Mouse (Mus musculus) B cell, adult 2 months (primary cell): Measurements from ENCODE around the gene Mgat5.
A peak's percentile ranks its signal among the peaks of the same experiment; 100 is the strongest.

Experiments used
- DNase-seq, 2 experiments: peaks; one replicate each; pipeline ENCODE4 v3.0.0; 2022

Gene Mgat5

DNA sequence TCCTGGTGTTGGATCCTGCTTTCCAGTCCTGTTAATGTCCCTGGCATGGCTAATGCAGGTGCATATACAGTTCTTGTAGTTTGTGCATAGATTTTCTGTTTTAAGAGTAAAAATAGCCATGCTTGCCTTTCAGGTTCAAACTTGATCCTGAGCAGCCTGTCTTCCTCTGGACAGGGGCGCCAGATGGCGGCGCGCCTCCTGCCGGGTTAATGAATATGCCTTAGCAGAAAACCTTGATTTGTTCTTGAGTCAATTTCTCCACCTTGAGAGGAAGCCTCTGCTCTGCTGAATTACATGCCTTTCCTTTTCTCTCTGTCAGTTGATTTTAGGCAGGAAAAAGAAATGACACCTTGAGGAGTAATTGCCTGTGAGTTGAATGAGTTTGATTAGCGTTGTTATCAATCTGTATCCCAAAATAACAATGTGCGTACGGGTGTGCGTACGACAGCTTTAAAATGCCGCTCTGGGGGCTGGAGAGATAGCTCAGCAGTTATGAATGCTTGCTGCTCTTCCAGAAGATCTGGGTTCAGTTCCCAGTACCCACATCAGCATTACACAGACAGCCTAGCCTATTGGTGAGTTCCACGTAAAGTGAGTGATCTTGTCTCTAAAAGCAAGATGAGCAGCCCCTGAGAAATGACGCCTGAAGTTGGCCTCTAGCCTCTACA is 57.5 kb downstream of the Mgat5 start:
- no peak for DNase-seq

DNA sequence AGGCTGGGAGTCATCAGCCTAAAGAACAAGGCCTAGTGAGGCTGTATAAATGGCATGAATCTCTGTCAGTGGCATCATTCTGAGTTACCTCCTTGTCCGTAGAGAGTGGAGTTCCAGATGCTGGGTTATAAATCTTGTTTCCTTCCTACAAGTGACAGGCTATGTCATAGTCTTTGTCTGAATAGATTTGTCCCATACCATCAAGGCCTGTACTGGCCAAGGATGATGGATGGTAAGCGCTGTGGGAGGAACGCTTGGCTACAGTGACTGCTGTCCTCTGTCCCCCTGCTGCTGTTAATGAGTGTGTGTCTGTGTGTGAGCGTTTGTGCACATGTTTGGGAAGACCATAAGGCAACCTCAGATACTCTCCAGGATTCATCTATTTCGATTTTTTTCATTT is 63.2 kb downstream of the Mgat5 start:
- DNase-seq = no peak

DNA sequence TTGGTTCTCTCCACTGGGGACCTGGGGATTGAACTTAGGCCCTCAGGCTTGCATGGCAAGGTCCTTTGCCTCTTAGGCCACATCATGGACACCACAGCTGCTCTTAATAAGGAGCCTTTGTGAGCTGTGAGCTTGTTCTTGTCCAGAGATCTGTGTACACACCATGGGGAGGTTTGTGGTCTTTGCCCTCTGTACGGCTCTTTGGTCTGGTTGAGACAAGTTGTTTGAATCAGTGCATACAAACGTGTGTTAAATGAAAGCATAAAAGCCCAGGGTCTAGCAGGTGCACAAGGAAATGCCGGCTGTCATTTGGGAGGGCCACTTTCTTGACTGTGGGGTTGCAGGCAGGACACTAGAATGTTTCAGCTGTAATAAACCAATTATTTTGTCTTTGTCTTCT is 64.5 kb downstream of the Mgat5 start:
- no peak for DNase-seq

DNA sequence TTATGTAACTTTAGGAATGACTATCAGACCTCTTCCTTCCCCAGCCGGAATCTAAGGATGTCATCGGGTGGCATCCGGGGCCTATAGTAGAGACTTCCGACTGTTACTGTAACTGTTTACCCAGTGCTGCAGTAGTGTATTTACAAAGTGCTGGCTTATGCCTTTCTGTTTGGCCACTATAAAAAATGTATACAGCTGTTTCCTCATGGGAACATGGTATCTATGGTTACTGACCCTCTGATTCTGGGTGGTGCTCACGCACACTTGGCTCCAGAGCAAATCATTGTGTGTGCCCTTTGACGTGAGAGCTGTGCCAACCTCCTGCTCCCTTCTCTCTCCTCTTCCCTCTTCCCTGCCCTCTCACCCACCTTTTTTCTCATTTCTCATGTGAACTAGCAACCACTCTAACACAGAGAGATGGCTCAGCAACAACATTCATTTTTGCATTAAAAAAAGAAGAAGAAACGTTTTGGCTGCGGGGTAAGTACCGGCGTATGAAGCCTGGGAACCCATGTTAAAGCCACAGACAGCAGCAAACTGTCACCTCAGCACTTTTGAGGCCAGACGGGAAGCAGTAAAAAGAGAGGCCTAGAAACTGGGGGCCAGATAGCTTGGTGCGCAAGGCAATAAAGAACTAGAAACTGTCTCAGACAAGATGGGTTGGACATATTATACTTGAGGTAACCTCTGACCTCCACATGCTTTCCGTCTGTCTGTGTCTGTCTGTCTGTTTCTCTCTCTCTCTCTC is 65.6 kb downstream of the Mgat5 start:
- DNase-seq = no peak

DNA sequence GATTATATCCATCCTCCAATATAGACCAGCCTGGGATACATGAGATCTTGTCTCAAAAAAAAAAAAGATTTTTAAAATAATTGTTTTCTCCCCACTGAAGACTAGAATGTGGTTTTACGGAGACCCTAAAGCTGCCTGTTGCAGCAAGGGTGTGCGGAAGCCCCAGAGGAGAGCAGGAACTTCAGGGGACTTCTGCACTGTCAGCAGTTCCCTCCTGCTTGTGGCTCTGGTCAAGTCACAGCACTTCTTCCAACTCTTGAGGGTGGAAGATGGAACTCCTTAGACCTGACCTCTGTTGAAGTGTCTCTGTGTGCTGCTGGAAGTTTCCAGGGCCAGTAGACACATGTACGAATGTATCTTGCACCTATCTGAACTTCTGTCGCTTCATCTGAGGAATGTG is 66.3 kb downstream of the Mgat5 start:
- DNase-seq = no peak

DNA sequence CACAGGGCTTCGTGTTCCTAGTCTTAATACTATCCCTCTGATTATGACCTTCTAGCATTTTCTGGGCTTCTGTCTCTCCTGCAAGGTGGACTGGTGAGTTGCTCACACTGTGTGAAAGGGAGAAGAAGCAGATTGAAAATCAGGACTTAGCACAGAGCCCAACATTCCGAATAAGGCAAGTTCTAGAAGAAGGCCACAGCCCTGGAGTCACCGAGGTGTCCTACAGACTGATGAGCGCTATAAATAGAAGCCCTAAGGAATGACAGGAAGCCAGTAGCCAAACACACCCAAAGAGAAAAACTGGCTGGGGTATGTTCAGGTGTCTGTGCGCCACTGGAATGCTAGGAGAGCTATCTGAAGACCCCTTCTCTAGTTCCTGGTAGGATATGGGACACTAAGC is 68.5 kb downstream of the Mgat5 start:
- DNase-seq = no peak

DNA sequence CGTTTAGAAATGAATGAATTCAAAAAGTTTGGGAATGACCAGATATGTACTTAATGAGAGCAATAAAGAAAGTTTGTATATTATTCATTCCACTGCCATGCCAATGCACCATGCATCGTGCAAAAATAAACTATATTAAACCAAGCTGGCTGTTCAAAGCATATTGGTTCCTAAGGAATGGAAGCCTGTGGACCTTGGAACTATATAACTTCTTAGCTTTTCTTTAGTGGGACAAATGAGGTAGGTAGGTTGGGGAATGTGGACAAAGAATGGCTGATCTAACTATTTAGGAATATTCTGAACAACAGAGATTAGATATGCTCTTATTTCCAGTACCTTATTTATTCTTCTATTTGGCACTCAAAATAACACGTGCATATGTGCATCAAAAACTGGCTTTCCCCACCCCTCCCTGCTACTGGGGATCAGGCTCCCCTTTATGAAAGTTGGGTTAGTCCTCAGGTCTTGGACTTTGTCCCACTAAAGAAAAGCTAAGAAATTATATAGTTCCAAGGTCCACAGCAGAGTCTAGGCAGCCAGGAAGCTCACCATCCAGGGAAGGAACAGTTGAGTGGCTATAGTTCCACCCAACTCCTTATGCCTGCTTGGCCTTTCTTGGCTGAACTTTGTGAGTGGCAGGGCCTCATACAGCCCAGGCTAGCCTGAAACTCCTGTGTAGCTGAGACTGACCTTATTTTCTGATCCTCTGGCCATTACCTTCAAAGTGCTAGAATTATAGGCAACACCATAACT is 70.9 kb downstream of the Mgat5 start:
- no peak for DNase-seq

DNA sequence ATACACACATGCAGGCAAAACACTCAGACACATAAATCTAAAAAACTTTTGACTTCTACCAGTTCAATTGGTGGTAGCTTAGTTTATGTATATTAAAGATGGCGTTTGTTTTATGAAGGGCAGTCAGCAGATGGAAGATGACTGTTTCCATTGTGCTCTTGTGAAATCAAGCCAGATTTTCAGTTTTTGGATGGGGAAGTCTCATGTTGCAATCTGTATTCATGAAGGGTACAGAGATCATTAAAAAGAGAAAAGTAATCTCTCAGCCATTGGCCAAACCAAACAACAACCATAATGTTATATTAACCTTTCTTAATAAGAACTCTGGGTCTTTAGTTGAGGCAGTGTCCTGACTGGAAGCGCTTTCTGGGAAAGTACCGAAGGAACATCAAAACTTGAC is 73.3 kb downstream of the Mgat5 start:
- no peak for DNase-seq

DNA sequence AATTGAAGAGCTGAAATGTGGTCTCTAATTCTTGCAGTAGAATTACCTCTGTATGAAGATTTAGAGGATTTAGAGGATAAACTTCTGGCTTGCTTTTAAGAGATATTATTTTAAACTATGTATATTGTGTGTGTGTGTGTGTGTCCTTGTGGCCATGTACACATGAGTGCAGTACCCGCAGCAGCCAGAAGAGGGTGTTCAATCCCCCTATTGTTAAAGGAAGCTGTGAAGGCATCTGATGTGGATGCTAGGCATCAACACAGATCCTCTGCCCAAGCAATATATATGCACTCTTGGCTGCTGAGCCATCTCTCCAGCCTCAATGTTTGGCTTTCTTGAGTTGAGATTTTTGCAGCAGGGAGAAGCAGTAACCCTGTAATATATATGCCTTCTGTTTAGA is 75.4 kb downstream of the Mgat5 start:
- peak; percentile 38 to 42 for DNase-seq

DNA sequence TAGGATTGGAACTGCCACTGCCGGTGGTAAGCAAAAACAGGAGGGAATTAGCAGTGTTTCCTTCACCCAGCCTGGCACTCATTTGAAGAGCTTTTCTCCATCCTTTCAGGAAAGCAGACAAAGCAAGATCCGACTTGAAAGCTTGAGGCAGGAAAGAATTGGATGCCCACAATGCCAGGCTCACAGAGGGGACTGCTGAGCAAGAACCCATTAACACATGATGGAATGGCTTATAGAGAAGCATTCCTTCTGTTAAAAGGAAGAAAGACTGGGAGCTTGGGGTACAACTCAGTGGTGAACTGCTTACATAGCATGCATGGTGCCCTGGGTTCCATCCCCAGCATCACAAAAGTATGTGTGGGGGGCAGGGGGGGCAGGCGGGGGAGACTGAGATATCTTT is 80.2 kb downstream of the Mgat5 start:
- DNase-seq = no peak

DNA sequence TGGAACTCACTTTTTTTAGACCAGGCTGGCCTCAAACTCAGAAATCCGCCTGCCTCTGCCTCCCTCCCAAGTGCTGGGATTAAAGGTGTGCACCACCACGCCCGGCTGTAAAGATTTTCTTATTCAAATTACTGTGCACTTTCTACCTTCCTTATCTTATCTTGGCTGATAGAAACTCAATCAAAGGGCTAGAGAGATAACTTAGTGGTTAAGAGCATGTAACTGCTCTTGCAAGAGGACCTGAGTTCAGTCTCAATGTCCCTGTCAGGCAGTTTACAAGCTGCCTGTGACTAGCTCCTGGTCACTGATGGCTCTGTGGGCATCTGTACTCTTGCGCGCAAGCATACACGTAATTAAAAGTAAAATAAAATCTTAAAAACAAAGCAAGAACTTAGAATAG is 82.7 kb downstream of the Mgat5 start:
- no peak for DNase-seq

DNA sequence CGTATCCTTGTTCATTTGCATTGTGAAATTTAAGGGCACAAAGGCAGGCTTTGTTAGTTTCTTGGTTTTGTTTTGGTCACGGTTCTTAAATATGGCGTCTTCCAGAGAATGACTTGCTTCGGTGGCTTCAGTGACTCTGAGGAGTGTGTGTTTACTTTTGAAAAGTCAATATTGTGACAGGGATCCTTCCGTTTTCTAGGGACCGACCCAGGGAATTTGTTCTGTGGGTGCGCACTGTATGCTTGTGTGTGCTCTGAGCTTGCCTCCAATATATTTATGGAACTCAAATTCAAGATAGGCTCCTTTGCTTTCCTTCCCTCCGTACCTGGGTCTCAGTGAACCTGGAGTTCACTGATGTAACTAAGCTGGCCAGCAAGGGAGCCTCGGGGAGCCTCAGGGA is 86.1 kb downstream of the Mgat5 start:
- DNase-seq = no peak

DNA sequence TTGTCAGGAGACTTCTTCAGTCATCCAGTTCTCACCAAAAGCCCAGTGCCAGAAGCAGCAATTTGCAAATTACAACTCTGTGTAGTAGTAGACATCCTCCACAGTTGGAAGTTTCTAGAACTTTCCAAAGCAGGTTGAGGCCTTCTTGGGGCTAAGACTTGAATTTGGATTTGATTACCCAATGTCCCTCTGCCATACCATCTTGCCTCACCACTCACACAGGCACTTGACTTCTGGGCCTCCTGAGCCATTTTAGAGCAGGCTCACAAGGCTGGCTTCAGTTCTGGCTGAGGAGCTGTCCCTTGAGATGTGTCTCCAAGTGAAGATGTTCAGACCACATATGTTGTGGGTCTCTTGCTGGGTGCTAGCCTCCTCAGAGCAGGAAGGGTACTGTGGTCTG is 86.9 kb downstream of the Mgat5 start:
- no peak for DNase-seq

DNA sequence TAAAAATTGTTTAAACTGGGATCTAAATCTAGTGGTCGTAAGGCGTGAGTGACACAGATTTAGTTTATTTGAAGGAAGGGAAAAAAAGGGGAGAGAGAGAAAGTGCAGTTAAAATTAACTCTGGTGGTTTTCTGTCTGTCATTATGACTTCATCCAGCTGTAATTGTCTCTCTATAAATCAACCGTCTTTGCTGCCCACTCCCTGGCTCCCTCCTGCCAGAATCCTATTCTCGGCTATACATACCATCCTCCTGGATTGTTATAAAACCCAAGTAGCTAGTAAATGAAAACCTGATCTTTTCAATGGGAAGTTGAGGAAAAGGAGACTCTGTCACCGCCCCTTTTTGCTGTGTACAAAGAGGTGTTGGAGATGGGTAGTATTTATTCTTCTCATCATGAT is 88.5 kb downstream of the Mgat5 start:
- no peak for DNase-seq

DNA sequence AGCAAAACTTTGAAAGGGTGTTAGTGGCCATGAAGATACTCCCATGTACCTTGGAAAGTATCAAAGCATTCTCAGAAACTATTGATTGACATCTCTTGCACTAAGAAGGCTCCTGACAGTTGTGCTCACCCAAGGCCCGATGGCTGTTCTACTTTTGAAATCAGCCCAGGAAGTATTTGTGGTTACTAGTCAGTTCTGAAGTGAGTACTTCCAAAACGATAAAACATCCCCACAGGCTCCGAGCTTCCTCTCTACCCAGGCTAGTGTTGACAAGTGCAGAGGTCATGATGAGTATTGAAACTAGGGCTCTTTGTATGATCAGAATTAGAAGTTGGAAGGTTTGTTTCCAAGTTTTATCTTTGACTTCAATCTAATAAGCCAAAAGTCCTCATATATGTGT is 92.0 kb downstream of the Mgat5 start:
- no peak for DNase-seq

DNA sequence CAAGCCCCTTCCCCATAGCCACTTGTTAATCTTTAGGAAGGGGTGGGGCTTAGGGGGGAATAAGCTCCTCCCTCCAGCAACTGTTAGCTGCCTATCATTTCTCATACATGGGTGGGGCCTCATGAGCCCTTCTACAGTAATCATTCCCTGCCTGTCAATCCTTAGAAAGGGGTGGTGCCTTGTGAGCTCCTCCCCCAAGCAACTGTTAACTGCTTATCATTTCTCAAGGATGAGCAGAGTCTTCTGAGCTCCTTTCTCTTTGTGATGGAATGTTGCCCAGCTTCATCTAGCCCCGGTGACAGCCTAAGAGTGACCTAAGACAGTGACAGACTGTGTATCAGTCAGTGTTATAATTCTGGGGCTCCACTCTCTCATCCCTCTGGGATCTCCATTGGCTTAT is 95.0 kb downstream of the Mgat5 start:
- no peak for DNase-seq

DNA sequence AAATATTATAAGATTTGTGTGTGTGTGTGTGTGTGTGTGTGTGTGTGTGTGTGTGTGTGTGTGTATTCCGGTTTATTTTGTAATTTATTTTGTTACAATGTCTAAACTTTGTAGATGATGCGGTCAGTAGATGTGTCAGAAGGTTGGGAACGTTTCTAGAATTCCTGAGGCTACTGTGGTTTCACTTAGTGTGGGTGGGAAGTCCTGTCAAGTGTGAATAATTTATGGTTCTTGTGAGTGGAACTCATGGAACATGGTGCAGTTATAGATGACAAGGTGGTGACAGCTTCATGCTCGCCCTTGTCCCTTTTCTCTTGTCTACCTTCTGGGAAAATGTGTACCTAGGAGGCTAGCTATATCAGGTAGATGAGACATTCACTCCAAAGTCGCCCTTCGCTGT is 96.2 kb downstream of the Mgat5 start:
- DNase-seq = no peak

DNA sequence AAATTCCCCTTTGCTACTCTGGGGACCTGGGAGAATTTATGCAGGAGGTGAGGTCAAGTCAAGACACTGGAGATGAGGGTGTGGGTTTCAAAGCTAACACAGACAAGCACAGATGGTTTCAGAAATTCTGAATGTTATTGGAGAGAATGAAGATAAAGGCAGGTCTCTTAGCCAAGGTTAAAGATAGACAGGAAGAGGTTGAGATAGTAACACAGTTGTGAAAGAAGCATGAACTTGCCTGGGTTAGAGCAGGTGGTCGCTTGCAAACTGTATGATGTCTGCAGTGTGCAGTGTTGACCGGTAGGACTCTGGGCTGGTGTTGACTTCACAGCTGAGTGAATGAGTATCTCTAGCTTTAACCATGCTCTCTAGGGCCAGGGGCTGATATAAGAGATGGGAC is 97.8 kb downstream of the Mgat5 start:
- DNase-seq = no peak

DNA sequence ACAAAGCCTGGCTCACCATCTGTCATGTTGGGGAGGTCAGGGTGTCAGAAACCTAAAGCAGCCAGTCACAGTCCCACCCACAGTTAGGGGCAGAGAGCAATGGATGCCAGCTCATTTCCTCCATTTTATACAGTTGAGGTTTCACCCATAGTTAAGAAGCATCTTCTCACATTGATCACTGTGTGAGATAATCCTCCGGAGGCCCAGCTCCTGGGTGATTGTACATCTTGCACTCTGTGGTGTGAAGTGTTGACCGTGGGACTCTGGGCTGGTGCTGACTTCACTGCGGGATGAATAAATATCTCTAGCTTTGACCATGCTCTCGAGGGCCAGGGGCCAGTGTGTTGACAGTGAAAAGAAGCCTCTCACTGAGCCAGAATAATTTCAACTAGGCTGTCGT is 99.0 kb downstream of the Mgat5 start:
- no peak for DNase-seq

DNA sequence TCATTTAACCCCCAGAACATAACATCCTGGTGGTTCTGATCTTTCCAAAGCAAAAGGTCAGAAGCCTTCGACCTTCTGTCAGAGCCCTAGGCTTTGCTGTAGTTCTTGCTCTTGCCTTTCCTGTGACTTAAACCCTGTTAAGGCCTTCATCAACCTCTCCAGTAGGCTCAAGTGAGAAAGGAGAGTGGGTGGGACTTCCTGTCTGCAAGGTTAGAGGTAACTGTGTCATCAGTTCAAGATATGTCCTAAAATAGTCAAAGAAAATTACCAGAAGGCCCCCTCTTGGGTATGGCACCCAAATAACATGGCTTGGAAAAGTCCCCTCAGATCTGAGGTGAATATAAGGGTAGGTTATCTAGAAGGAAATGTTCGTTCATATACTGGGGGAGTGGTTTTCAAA is 99.5 kb downstream of the Mgat5 start:
- no peak for DNase-seq

DNA sequence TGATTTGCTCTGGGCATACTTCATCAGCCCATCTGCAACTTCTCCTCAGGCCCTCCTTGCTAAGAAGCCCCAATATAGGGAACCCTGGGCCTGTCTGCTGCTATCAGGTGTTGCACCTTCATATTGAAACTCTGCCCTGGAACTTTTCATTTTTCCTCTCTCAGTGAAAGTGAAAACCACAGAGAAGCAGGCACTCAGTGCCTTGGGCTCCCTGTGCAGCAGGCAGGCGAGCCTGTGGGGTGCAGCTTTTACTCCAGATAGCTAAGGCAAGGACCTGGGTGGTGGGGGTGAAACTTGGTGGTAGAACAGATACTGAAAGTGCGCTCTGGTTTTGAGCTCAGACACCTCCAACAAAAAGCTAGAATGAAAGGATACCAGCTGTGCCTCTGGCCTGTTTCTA is 100.8 kb downstream of the Mgat5 start:
- DNase-seq = no peak

DNA sequence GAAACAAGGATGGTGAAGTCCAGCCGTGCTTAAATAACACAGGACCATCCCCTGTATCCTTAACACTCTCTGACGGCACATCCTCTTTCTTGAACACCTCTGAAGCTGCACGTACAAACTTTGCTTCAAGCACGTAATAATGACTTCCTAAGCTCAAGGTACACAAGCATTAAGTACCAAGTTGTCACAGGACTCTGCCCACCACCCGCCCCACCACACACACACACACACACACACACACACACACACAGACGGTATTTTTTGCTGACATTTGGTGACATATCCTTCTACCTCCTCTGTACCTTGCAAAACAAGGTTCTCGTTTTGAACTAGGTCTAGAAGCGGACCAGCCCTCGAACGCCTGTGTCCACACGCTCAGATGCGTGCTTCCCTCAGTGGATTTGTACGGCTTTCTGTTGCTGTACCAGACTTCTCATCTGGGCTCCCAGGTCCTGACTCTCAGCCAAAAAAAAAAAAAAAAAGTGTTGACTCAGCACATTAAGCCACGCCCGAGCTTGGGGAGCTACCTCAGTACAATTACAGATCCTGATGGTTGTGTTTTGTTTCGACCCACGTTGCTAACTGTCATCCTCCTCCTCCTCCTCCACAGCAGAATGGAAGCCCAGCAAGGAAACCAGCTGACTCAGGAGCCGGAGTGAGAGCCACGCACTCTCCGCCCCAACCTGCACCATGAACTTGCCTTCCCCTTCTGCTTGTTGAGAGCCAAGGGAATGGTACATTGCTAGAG is 101.4 kb downstream of the Mgat5 start:
- peak in 1 of 2 experiments; percentile 13 for DNase-seq

DNA sequence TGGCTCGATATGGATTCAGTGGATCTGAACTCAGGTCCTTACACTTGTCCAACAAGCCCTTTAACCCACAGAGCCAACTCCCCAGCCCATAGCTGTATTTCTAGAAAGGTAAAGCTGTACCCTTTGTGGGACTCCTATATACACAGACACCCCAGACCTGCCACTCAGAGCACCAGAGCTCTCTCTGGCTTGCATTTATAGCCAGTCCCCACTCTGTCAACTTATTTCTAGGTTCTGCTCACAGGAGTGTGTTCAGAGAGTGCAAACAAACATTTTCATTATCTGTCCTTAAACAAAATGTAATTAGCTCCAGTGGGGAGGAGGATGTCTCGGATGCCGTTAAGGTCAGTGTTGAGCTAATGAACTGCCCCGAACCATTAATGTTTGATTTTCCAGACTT is 102.5 kb downstream of the Mgat5 start:
- no peak for DNase-seq
